ENCODE assay signal across 22 mouse cellular contexts in genomic region chr1:192062682-192063081, GRCm38 (mm10). TPM values are rescaled to one million over a fixed set of nuclear protein-coding genes. Genes with fewer than 3 reads are reported as not detected.
DNase-seq lines count a peak whose midpoint lies in the region; ATAC-seq and TF ChIP-seq lines count a peak whose summit lies in the region.
"Had no signal": no experiment of that assay in that cellular context is flagged by ENCODE, and none has a peak within 500 bp of the region (broad histone marks: within the 10 kb centered on the region; RNA-seq: fewer than 3 reads in every experiment).

No protein-coding gene starts in this region.

- no peak overlapping the region for H3K4me2 ChIP-seq in heart, embryonic 12.5 days
- no peak overlapping the region for H3K4me2 ChIP-seq in midbrain, embryonic 11.5 days
- no peak overlapping the region for H3K4me2 ChIP-seq in midbrain, embryonic 13.5 days (replicated peaks)
- H3K4me2 ChIP-seq in hindbrain, postnatal 0 days (ENCODE audit: low read depth, low read length): no peak overlapping the region
- H3K4me2 ChIP-seq: embryonic facial prominence, embryonic 15.5 days; forebrain, embryonic 12.5 days; intestine, embryonic 15.5 days; limb, embryonic 13.5 days; neural tube, embryonic 12.5 days had no signal

- ATAC-seq in heart, embryonic 12.5 days (ENCODE audit: insufficient number of reproducible peaks, low FRiP score): peak; percentile 26; the same call in 1 of the 2 replicates
- ATAC-seq in midbrain, embryonic 11.5 days (ENCODE audit: low FRiP score): no peak
- ATAC-seq in midbrain, embryonic 13.5 days: no peak
- ATAC-seq in hindbrain, postnatal 0 days: no peak
- ATAC-seq: intestine, embryonic 15.5 days; midbrain, embryonic 16.5 days had no signal

- TF ChIP-seq POLR2A in bone marrow, adult 2 months (IDR thresholded peaks at IDR 0.05; ENCODE audit: borderline replicate concordance, control insufficient read depth, low read depth, low read length): no peak
- no peak for TF ChIP-seq POLR2A in olfactory bulb, adult 2 months (IDR thresholded peaks at IDR 0.05; ENCODE audit: insufficient read depth, low read depth, low read length)

- H3K27me3 ChIP-seq in heart, embryonic 12.5 days (replicated peaks): no peaks in the 10 kb centered on the region
- H3K27me3 ChIP-seq in heart, embryonic 10.5 days (ENCODE audit: insufficient read depth, poor library complexity, severe bottlenecking): 0 out of 2 replicates have a peak, but pooled peaks cover 3% of the 10 kb centered on the region
- H3K27me3 ChIP-seq in midbrain, embryonic 11.5 days (ENCODE audit: control insufficient read depth, insufficient read depth, low read length): no peaks in the 10 kb centered on the region
- no peaks in the 10 kb centered on the region for H3K27me3 ChIP-seq in midbrain, embryonic 13.5 days
- no peaks in the 10 kb centered on the region for H3K27me3 ChIP-seq in hindbrain, postnatal 0 days (ENCODE audit: insufficient read depth, low read length)
- H3K27me3 ChIP-seq: embryonic facial prominence, embryonic 15.5 days; forebrain, embryonic 12.5 days; intestine, embryonic 15.5 days; limb, embryonic 13.5 days; neural tube, embryonic 12.5 days had no signal

- peaks cover 11% of the 10 kb centered on the region for H3K9me3 ChIP-seq in heart, embryonic 12.5 days (replicated peaks)
- peaks cover 5% of the 10 kb centered on the region; the same call in 1 of the 2 replicates for H3K9me3 ChIP-seq in heart, embryonic 10.5 days
- H3K9me3 ChIP-seq in midbrain, embryonic 11.5 days (ENCODE audit: control insufficient read depth, low read length): no peaks in the 10 kb centered on the region
- H3K9me3 ChIP-seq in midbrain, embryonic 13.5 days: no peaks in the 10 kb centered on the region
- no peaks in the 10 kb centered on the region for H3K9me3 ChIP-seq in hindbrain, postnatal 0 days (ENCODE audit: low read length)
- H3K9me3 ChIP-seq: embryonic facial prominence, embryonic 15.5 days; intestine, embryonic 15.5 days; neural tube, embryonic 12.5 days had no signal

- peaks cover 27% of the 10 kb centered on the region for H3K4me1 ChIP-seq in heart, embryonic 12.5 days (replicated peaks)
- H3K4me1 ChIP-seq in heart, embryonic 10.5 days: peaks cover 23% of the 10 kb centered on the region
- no peaks in the 10 kb centered on the region for H3K4me1 ChIP-seq in midbrain, embryonic 11.5 days (ENCODE audit: control insufficient read depth, insufficient read depth, low read length)
- H3K4me1 ChIP-seq in midbrain, embryonic 13.5 days (replicated peaks): no peaks in the 10 kb centered on the region
- H3K4me1 ChIP-seq in bone marrow, adult 2 months (ENCODE audit: control insufficient read depth, insufficient read depth, low read length): no peaks in the 10 kb centered on the region; the same call in 1 of the 2 replicates
- H3K4me1 ChIP-seq in olfactory bulb, adult 2 months (ENCODE audit: control insufficient read depth, insufficient read depth, low read length): peaks cover 20% of the 10 kb centered on the region
- no peaks in the 10 kb centered on the region for H3K4me1 ChIP-seq in hindbrain, postnatal 0 days (ENCODE audit: insufficient read depth, low read length)
- H3K4me1 ChIP-seq: forebrain, embryonic 12.5 days; limb, embryonic 13.5 days; neural tube, embryonic 12.5 days had no signal

- WGBS in heart, embryonic 12.5 days: 70% methylated on average over 14 of the region's 14 CpGs
- WGBS in heart, embryonic 10.5 days: 76% methylated on average over 14 of the region's 14 CpGs
- WGBS in midbrain, embryonic 11.5 days: 91% methylated on average over 14 of the region's 14 CpGs
- WGBS in midbrain, embryonic 13.5 days: 90% methylated on average over 14 of the region's 14 CpGs
- WGBS in bone marrow, adult 2 months: 83% methylated on average over 14 of the region's 14 CpGs
- WGBS in olfactory bulb, adult 2 months: 86% methylated on average over 14 of the region's 14 CpGs
- WGBS in hindbrain, postnatal 0 days: 83% methylated on average over 14 of the region's 14 CpGs

- no peak overlapping the region for H3K4me3 ChIP-seq in heart, embryonic 12.5 days
- no peak overlapping the region for H3K4me3 ChIP-seq in heart, embryonic 10.5 days
- no peak overlapping the region for H3K4me3 ChIP-seq in midbrain, embryonic 11.5 days (ENCODE audit: low read depth, low read length)
- no peak overlapping the region for H3K4me3 ChIP-seq in midbrain, embryonic 13.5 days (replicated peaks)
- H3K4me3 ChIP-seq in bone marrow, adult 2 months (replicated peaks; ENCODE audit: control insufficient read depth, low read depth, low read length): no peak overlapping the region
- H3K4me3 ChIP-seq in olfactory bulb, adult 2 months (ENCODE audit: insufficient read depth, low read depth, low read length): no peak overlapping the region
- no peak overlapping the region for H3K4me3 ChIP-seq in hindbrain, postnatal 0 days (ENCODE audit: low read length)
- H3K4me3 ChIP-seq: embryonic facial prominence, embryonic 15.5 days; forebrain, embryonic 12.5 days; hindbrain, embryonic 10.5 days; intestine, embryonic 15.5 days; limb, embryonic 13.5 days; neural tube, embryonic 12.5 days had no signal

- DNase-seq in heart, embryonic 10.5 days (ENCODE audit: low spot score): no peak
- peak; percentile 8 for DNase-seq in midbrain, embryonic 11.5 days (ENCODE audit: low spot score, missing footprints)
- DNase-seq in lung, postnatal 36 days: no peak
- no peak for DNase-seq in hindbrain, postnatal 0 days (ENCODE audit: low spot score)
- DNase-seq: cerebellum, postnatal 14 days; embryo, embryonic 11 days; gastrocnemius, postnatal 14 days; kidney, postnatal 10 days; right cerebral cortex, postnatal 14 days; thymus, adult 18-20 months had no signal

- no peak for TF ChIP-seq CTCF in bone marrow, adult 2 months (IDR thresholded peaks at IDR 0.05; ENCODE audit: control insufficient read depth, insufficient read depth, low read length)
- no peak for TF ChIP-seq CTCF in olfactory bulb, adult 2 months (IDR thresholded peaks at IDR 0.05; ENCODE audit: insufficient read depth, low read depth, low read length)
- TF ChIP-seq CTCF in hindbrain, postnatal 0 days (IDR thresholded peaks at IDR 0.05; ENCODE audit: low read depth): no peak

- H3K27ac ChIP-seq in heart, embryonic 12.5 days (ENCODE audit: poor library complexity, severe bottlenecking): peak overlapping the region; percentile 74; the same call in 1 of the 2 replicates
- no peak overlapping the region for H3K27ac ChIP-seq in heart, embryonic 10.5 days
- H3K27ac ChIP-seq in midbrain, embryonic 11.5 days (ENCODE audit: low read depth, low read length): no peak overlapping the region
- no peak overlapping the region for H3K27ac ChIP-seq in midbrain, embryonic 13.5 days
- 0 out of 2 replicates have a peak overlapping the region, but pooled peaks have one; percentile 37 for H3K27ac ChIP-seq in bone marrow, adult 2 months (ENCODE audit: control insufficient read depth, insufficient read depth, low read depth, low read length, poor library complexity)
- H3K27ac ChIP-seq in olfactory bulb, adult 2 months (ENCODE audit: insufficient read depth, low read depth, low read length): peak overlapping the region; percentile 97; the same call in 1 of the 2 replicates
- no peak overlapping the region for H3K27ac ChIP-seq in hindbrain, postnatal 0 days
- H3K27ac ChIP-seq: embryonic facial prominence, embryonic 15.5 days; forebrain, embryonic 12.5 days; hindbrain, embryonic 10.5 days; limb, embryonic 13.5 days; liver, embryonic 14.5 days; neural tube, embryonic 12.5 days had no signal

- H3K36me3 ChIP-seq in heart, embryonic 12.5 days: peaks cover 43% of the 10 kb centered on the region
- H3K36me3 ChIP-seq in heart, embryonic 10.5 days: peaks cover 38% of the 10 kb centered on the region
- H3K36me3 ChIP-seq in midbrain, embryonic 11.5 days (ENCODE audit: control insufficient read depth, insufficient read depth, low read length): no peaks in the 10 kb centered on the region
- H3K36me3 ChIP-seq in midbrain, embryonic 13.5 days: no peaks in the 10 kb centered on the region
- H3K36me3 ChIP-seq in hindbrain, postnatal 0 days (ENCODE audit: insufficient read depth, low read length): no peaks in the 10 kb centered on the region
- H3K36me3 ChIP-seq: forebrain, embryonic 12.5 days; hindbrain, embryonic 10.5 days; neural tube, embryonic 12.5 days had no signal

- H3K9ac ChIP-seq in heart, embryonic 12.5 days: no peak overlapping the region
- H3K9ac ChIP-seq in midbrain, embryonic 11.5 days (ENCODE audit: low read length): no peak overlapping the region
- H3K9ac ChIP-seq in midbrain, embryonic 13.5 days (replicated peaks): no peak overlapping the region
- no peak overlapping the region for H3K9ac ChIP-seq in hindbrain, postnatal 0 days (replicated peaks; ENCODE audit: low read length)
- H3K9ac ChIP-seq: embryonic facial prominence, embryonic 15.5 days; forebrain, embryonic 12.5 days; intestine, embryonic 15.5 days; limb, embryonic 13.5 days; liver, embryonic 14.5 days; neural tube, embryonic 12.5 days had no signal

RNA-seq across cellular contexts. Expression of gene Traf5, which starts 29.7 kb away (rescaled TPM):
- polyA plus RNA-seq in heart, embryonic 12.5 days (2016; fragmentation: Nextera tagmentation; extraction: Ambion mirVana): 10.6 and 10.8 TPM in 2 replicates
- polyA plus RNA-seq in heart, embryonic 10.5 days (2016; fragmentation: Nextera tagmentation; extraction: Ambion mirVana): 6.3 and 8.5 TPM in 2 replicates
- polyA plus RNA-seq in midbrain, embryonic 11.5 days (2014; fragmentation: Nextera tagmentation; extraction: Ambion mirVana): 2.5 and 4.1 TPM in 2 replicates
- 2.2 and 2.6 TPM in 2 replicates for polyA plus RNA-seq in midbrain, embryonic 13.5 days (2015; fragmentation: Nextera tagmentation; extraction: Ambion mirVana)
- polyA plus RNA-seq in bone marrow, adult 2 months (2011; ENCODE audit: insufficient read depth, insufficient read length, low replicate concordance, missing spikeins): 12.7 and 35.4 TPM in 2 replicates
- not detected in 2 replicates for polyA plus RNA-seq in olfactory bulb, adult 2 months (2012; ENCODE audit: insufficient read depth, insufficient read length, low replicate concordance, missing spikeins)
- 0.58 and 7.3 TPM in 2 replicates for total RNA-seq in hindbrain, postnatal 0 days (2014; rRNA removed)
- 1.4 and 2.0 TPM in 2 replicates for polyA plus RNA-seq in hindbrain, postnatal 0 days (2015; fragmentation: Nextera tagmentation; extraction: Ambion mirVana)

Comparison
In these comparisons a context has a peak if more than half of its experiments do, and no peak if none do; other contexts are left out.
1. H3K27ac ChIP-seq: peak in heart, embryonic 12.5 days (single experiment), bone marrow, adult 2 months (single experiment) and olfactory bulb, adult 2 months (single experiment); none in heart, embryonic 10.5 days (single experiment), midbrain, embryonic 11.5 days (single experiment), midbrain, embryonic 13.5 days (single experiment) and hindbrain, postnatal 0 days (single experiment).